In genomic region chr13:71437601-71438099, GRCm38 (mm10) we compare ENCODE assay signal across 21 mouse cellular contexts.
"Had no signal": no experiment of that assay in that cellular context is flagged by ENCODE, and none has a peak within 500 bp of the region (broad histone marks: within the 10 kb centered on the region; RNA-seq: fewer than 3 reads in every experiment).

No protein-coding gene starts in this region.

- H3K4me1 ChIP-seq: limb, embryonic 12.5 days; limb, embryonic 15.5 days; megakaryocyte, embryonic 14.5 days; midbrain, embryonic 13.5 days; stomach, embryonic 15.5 days had no signal

- ATAC-seq: liver, postnatal 0 days; lung, postnatal 0 days; midbrain, embryonic 13.5 days; midbrain, embryonic 16.5 days had no signal

- H3K9ac ChIP-seq: limb, embryonic 12.5 days; limb, embryonic 15.5 days; liver, embryonic 14.5 days; liver, postnatal 0 days; lung, embryonic 14.5 days; midbrain, embryonic 13.5 days; neural tube, embryonic 13.5 days; stomach, embryonic 15.5 days had no signal

- DNase-seq: kidney, postnatal 10 days; kidney, postnatal 36 days; left cerebral cortex, postnatal 4 days; liver, postnatal 0 days; lung, embryonic 14.5 days; retina, postnatal 1 day; right cerebral cortex, postnatal 25 days; spleen, adult 18-20 months; thymus, postnatal 25 days had no signal

- H3K36me3 ChIP-seq: limb, embryonic 12.5 days; limb, embryonic 15.5 days; midbrain, embryonic 10.5 days; midbrain, embryonic 13.5 days; neural tube, embryonic 13.5 days; stomach, embryonic 15.5 days had no signal

- H3K27me3 ChIP-seq: limb, embryonic 12.5 days; limb, embryonic 15.5 days; megakaryocyte, embryonic 14.5 days; midbrain, embryonic 13.5 days; stomach, embryonic 15.5 days had no signal

- H3K9me3 ChIP-seq: limb, embryonic 12.5 days; limb, embryonic 15.5 days; midbrain, embryonic 10.5 days; midbrain, embryonic 13.5 days; neural tube, embryonic 13.5 days; stomach, embryonic 15.5 days had no signal

- H3K4me3 ChIP-seq: limb, embryonic 12.5 days; limb, embryonic 15.5 days; megakaryocyte, embryonic 14.5 days; midbrain, embryonic 10.5 days; midbrain, embryonic 13.5 days; myocyte; neural tube, embryonic 13.5 days; stomach, embryonic 15.5 days had no signal

- H3K27ac ChIP-seq: limb, embryonic 12.5 days; limb, embryonic 15.5 days; liver, embryonic 14.5 days; midbrain, embryonic 10.5 days; midbrain, embryonic 13.5 days; neural tube, embryonic 13.5 days; stomach, embryonic 15.5 days had no signal

- H3K4me2 ChIP-seq: limb, embryonic 12.5 days; limb, embryonic 15.5 days; liver, embryonic 11.5 days; lung, embryonic 14.5 days; midbrain, embryonic 13.5 days; neural tube, embryonic 13.5 days; stomach, embryonic 15.5 days had no signal
